Mouse (Mus musculus) liver, embryonic 14.5 days (tissue): ENCODE measurements around the gene Maml3.

Source experiments
- CTCF ChIP-seq: IDR thresholded peaks from 2 replicates; pipeline ENCODE4 v1.5.1; 2016; ENCODE audit warnings: antibody characterized with exemption, low read depth, control low read depth
- EP300 ChIP-seq: IDR thresholded peaks from 2 replicates; pipeline ENCODE4 v1.6.1; 2016; ENCODE audit warnings: antibody characterized with exemption, low read depth

DNA sequence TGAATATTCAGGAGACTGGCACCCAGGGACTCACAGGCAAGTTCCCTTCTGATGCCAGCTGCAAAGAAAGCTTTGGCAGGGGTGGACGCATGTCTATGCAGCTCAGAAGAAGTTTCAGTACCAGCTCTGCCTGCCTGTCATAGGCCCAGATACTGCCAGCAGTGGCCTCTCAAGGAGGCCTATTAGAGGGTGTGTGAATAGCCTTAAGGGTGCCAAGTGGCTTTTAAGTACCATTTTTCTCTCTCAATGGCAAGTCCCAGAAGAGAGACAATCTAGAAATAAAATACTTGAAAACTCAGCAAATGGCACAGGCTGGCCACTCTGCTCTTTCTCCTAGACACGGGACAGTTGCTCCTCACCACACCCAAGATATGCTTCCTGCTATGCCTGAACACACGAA is 157.7 kb downstream of the Maml3 start:
- TF ChIP-seq EP300 = no peak
- no peak for TF ChIP-seq CTCF
